Mouse (Mus musculus): ENCODE measurements around the gene Klf5.

Klf5 gene

GRCm38 (mm10) chr14:99310358-99310757 lies 11.9 kb downstream of the Klf5 start:
- no peak for DNase-seq

GRCm38 (mm10) chr14:99313062-99313461 lies 14.6 kb downstream of the Klf5 start:
- DNase-seq = no peak

- no peak for DNase-seq
Measured at GRCm38 (mm10) chr14:99316275-99316674, 17.8 kb downstream of the Klf5 start.

GRCm38 (mm10) chr14:99320736-99321135 lies 22.2 kb downstream of the Klf5 start:
- no peak for DNase-seq

- no peak for DNase-seq
Measured at GRCm38 (mm10) chr14:99323376-99323775, 24.9 kb downstream of the Klf5 start.

GRCm38 (mm10) chr14:99324523-99324922 lies 26.0 kb downstream of the Klf5 start:
- no peak for DNase-seq

GRCm38 (mm10) chr14:99325597-99326472 lies 27.3 kb downstream of the Klf5 start:
- DNase-seq = no peak

GRCm38 (mm10) chr14:99336598-99336997 lies 38.1 kb downstream of the Klf5 start:
- DNase-seq = no peak

- DNase-seq = no peak
Measured at GRCm38 (mm10) chr14:99339021-99339420, 40.5 kb downstream of the Klf5 start.

- DNase-seq = no peak
Measured at GRCm38 (mm10) chr14:99339681-99340522, 41.4 kb downstream of the Klf5 start.

- DNase-seq = no peak
Measured at GRCm38 (mm10) chr14:99340703-99341102, 42.2 kb downstream of the Klf5 start.

- no peak for DNase-seq
Measured at GRCm38 (mm10) chr14:99348175-99348764, 49.8 kb downstream of the Klf5 start.

- no peak for DNase-seq
Measured at GRCm38 (mm10) chr14:99349606-99350005, 51.1 kb downstream of the Klf5 start.

- no peak for DNase-seq
Measured at GRCm38 (mm10) chr14:99352989-99353388, 54.5 kb downstream of the Klf5 start.

- DNase-seq = no peak
Measured at GRCm38 (mm10) chr14:99354046-99354445, 55.6 kb downstream of the Klf5 start.

- no peak for DNase-seq
Measured at GRCm38 (mm10) chr14:99354761-99355609, 56.5 kb downstream of the Klf5 start.

- no peak for DNase-seq
Measured at GRCm38 (mm10) chr14:99355610-99355870, 57.0 kb downstream of the Klf5 start.

- DNase-seq = no peak
Measured at GRCm38 (mm10) chr14:99362956-99363355, 64.5 kb downstream of the Klf5 start.

- no peak for DNase-seq
Measured at GRCm38 (mm10) chr14:99364007-99364784, 65.7 kb downstream of the Klf5 start.
